Mouse (Mus musculus) ES-E14 (cell line): ENCODE results near the gene Wdr73. TPM values are rescaled to one million over a fixed set of nuclear protein-coding genes. Genes with fewer than 3 reads are reported as not detected.
A peak's percentile ranks its signal among the peaks of the same experiment; 100 is the strongest.

Experiments used
- DNase-seq: peaks from one replicate; pipeline ENCODE4 v3.0.0-alpha.2; 2013; ENCODE audit warnings: low read depth, low spot score
- H3K27ac ChIP-seq: 2 replicates; pipeline ENCODE4 v1.5.1; 2012; ENCODE audit warnings: low read depth, mild to moderate bottlenecking, low read length, moderate library complexity, mixed read lengths; ENCODE audit not compliant: poor library complexity, insufficient read depth, severe bottlenecking
- H3K36me3 ChIP-seq: 2 replicates; pipeline ENCODE4 v1.6.1; 2012; ENCODE audit warnings: mild to moderate bottlenecking, low read length, moderate library complexity, mixed read lengths; ENCODE audit not compliant: control insufficient read depth, poor library complexity, insufficient read depth, severe bottlenecking
- H3K4me1 ChIP-seq, 2 experiments: fragments of 150-350 bp in 1 of 2; sonication (generic) in 1 of 2; 2 replicates each; pipeline ENCODE4 v1.6.1; 2012; ENCODE audit warnings: low read length in 2 of 2, mild to moderate bottlenecking in 1 of 2, mixed read lengths in 1 of 2; ENCODE audit not compliant: control insufficient read depth in 2 of 2, insufficient read depth in 2 of 2, poor library complexity in 1 of 2
- H3K4me3 ChIP-seq, 2 experiments: fragments of 150-350 bp in 1 of 2; sonication (generic) in 1 of 2; 2 replicates each; pipeline ENCODE4 v1.5.1; 2012; ENCODE audit warnings: low read length in 2 of 2, low read depth in 1 of 2, mild to moderate bottlenecking in 1 of 2, mixed read lengths in 1 of 2; ENCODE audit not compliant: insufficient read depth in 1 of 2, poor library complexity in 1 of 2, severe bottlenecking in 1 of 2
- H3K9ac ChIP-seq: 2 replicates; pipeline ENCODE4 v1.6.1; 2012; ENCODE audit warnings: low read depth, mild to moderate bottlenecking, low read length, mixed read lengths; ENCODE audit not compliant: poor library complexity, insufficient read depth, severe bottlenecking
- H3K9me3 ChIP-seq: fragments of 150-350 bp; sonication (generic); 2 replicates; pipeline ENCODE4 v1.6.1; 2012; ENCODE audit warnings: low read depth, mild to moderate bottlenecking, low read length; ENCODE audit not compliant: control insufficient read depth, insufficient read depth
- CHD2 ChIP-seq: IDR thresholded peaks from 2 replicates; pipeline ENCODE4 v1.6.1; 2014; ENCODE audit warnings: mild to moderate bottlenecking, low read depth, low read length, inconsistent platforms
- HCFC1 ChIP-seq: IDR thresholded peaks from 2 replicates; pipeline ENCODE4 v1.6.1; 2012; ENCODE audit warnings: low read length, inconsistent platforms, borderline replicate concordance; ENCODE audit not compliant: insufficient read depth
- MAFK ChIP-seq: IDR thresholded peaks from 2 replicates; pipeline ENCODE4 v1.6.1; 2014; ENCODE audit warnings: mild to moderate bottlenecking, low read depth, low read length, inconsistent platforms; ENCODE audit not compliant: insufficient read depth
- ZC3H11A ChIP-seq: IDR thresholded peaks from 2 replicates; pipeline ENCODE4 v1.6.1; 2012; ENCODE audit warnings: low read depth, mild to moderate bottlenecking, inconsistent platforms, low read length, borderline replicate concordance
- ZNF384 ChIP-seq: IDR thresholded peaks from 2 replicates; pipeline ENCODE4 v1.6.1; 2012; ENCODE audit warnings: low read depth, low read length, inconsistent platforms
- in situ Hi-C, 2 experiments: fragments of 600-800 bp; cut with MboI; formaldehyde crosslinking; loops; one replicate each; pipeline ENCODE4 v1.15.1; 2025; ENCODE audit warnings: low sequenced_read_pairs in 2 of 2, inconsistent platforms in 1 of 2; ENCODE audit not compliant: unreplicated experiment in 2 of 2
- total RNA-seq: library from RNA; depleted of rRNA; stranded (reverse); fragments of 300-350 nt; gene quantifications from 2 replicates; pipeline ENCODE4 v1.2.3, GENCODE M21; 2012

Wdr73 gene
- total RNA-seq, 1 experiment: 38.2 TPM

DNA sequence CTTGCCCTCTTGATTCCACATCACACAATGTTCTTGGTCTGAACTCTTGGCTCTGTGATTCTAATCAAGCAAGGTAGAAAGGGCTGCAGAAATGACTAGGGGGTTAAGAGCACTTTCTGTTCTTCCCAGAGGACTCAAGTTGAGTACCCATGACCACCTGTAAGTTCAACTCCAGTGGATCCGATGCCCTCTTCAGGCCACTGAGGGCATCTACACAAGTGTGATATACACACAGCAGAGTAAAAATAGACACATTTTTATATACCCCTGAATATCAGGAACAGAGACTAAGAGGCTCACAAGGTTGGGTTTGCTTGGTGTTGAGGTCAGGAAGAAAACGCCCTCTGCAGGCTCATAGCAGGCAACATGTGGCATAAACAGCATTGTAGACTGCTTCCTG is 27.4 kb downstream of the Wdr73 start:
- in situ Hi-C loops: no loop called here
- Histone ChIP-seq H3K4me3 (no peak overlapping the region), H3K4me1 (peaks cover 0 to 2% of the 10 kb centered on the region in 2 experiments; a peak in 2 of 4 replicates), H3K36me3 (no peaks in the 10 kb centered on the region), H3K27ac (no peak overlapping the region), H3K9ac (no peak overlapping the region), H3K9me3 (no peaks in the 10 kb centered on the region)
- 0 out of 2 replicates have a peak, but pooled peaks have one; percentile 12 for TF ChIP-seq ZC3H11A
- TF ChIP-seq CHD2: no peak
- no peak for DNase-seq

DNA sequence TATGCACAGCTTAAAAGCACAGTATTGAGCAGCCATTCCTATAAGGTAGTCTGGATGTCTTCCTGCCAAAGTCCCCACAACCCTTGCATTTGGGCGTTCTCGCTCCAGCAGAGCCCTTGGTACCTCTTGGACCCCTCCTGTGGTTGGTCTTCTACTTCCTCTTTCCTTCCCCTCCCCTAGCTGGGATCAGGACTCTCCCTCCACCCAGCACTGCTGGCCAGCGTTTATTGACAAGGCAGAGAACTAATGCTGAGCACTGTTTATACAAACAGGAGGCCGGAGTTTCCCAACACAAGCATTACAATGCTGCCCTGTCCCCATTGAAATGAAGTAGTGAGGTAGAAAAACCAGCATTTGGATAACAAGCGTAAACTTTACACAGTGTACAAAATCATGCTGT is 28.0 kb downstream of the Wdr73 start:
- no peaks in the 10 kb centered on the region for H3K36me3 ChIP-seq

DNA sequence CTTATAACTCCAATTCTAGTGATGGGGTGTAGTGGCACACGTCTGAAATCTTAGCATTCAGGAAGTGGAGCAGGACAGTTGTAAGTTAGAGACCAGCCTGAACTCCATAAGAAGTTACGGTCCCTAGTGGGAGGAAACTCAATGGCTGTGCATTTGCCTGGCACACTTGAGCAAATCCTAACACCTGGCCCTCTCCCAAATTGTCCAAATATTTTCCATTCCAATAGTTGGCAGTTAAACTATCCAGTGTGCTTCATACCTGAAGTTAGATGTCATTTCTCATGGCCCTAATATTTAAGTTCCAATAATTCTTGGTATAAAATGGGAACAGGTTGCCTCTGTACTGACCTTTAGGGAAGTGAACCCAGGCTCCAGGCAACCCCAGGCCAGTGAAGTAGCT is 32.4 kb downstream of the Wdr73 start:
- TF ChIP-seq CHD2: no peak
- TF ChIP-seq ZNF384: no peak
- no peak for TF ChIP-seq HCFC1
- TF ChIP-seq MAFK: no peak
- no peak for TF ChIP-seq ZC3H11A
- Histone ChIP-seq H3K4me1 (peaks cover 0 to 4% of the 10 kb centered on the region in 2 experiments; a peak in 2 of 4 replicates), H3K36me3 (no peaks in the 10 kb centered on the region), H3K9ac (no peak overlapping the region), H3K4me3 (no peak overlapping the region), H3K9me3 (no peaks in the 10 kb centered on the region), H3K27ac (no peak overlapping the region)
- in situ Hi-C loops: no loop called here
- DNase-seq: no peak

More for the DNA sequence above, 28.0 kb downstream of the Wdr73 start:
- TF ChIP-seq HCFC1 (no peak), CHD2 (no peak), ZNF384 (no peak), MAFK (no peak), ZC3H11A (no peak)
- no peak for DNase-seq
- Histone ChIP-seq H3K9ac (no peak overlapping the region), H3K4me3 (no peak overlapping the region), H3K4me1 (peaks cover 0 to 2% of the 10 kb centered on the region in 2 experiments; a peak in 2 of 4 replicates), H3K9me3 (no peaks in the 10 kb centered on the region), H3K27ac (no peak overlapping the region)
- in situ Hi-C loops: no loop called here

DNA sequence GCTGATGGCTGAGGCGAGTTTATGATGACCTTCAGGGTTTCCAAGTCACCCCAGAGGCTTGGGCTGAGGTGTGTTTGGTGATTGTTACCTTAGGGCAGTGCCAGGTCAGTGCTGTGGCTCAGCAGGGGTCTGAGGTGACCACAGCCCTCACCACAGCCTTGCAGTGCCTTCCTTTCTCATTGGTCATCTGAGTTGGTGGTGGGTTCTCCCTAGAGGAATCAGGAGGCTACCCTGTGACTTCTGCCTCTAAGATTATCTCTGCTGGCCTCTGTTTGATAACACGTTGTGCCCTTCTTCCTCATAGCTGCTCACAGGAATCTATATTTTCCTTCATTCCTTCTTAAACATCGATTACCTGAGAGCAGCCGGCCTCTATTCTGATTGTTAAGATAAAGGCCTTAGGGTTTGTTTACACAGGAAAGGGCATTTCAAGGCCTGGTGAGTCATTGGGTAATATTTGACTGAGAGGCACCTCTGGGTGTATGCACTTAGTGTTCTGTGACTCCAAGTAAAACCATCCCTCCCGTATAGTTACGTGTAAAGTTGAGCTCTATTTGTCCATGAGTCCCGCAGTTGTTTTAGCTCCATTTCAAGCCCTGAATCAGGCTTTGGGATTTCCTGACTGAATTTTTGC is 34.4 kb downstream of the Wdr73 start:
- Histone ChIP-seq H3K4me1 (peaks cover 0 to 4% of the 10 kb centered on the region in 2 experiments; a peak in 1 of 4 replicates), H3K9ac (no peak overlapping the region), H3K4me3 (no peak overlapping the region), H3K36me3 (no peaks in the 10 kb centered on the region), H3K9me3 (no peaks in the 10 kb centered on the region), H3K27ac (no peak overlapping the region)
- no peak for DNase-seq
- in situ Hi-C loops: no loop called here
- no peak for TF ChIP-seq CHD2
- TF ChIP-seq MAFK: no peak
- TF ChIP-seq HCFC1: no peak
- TF ChIP-seq ZC3H11A: no peak
- no peak for TF ChIP-seq ZNF384

DNA sequence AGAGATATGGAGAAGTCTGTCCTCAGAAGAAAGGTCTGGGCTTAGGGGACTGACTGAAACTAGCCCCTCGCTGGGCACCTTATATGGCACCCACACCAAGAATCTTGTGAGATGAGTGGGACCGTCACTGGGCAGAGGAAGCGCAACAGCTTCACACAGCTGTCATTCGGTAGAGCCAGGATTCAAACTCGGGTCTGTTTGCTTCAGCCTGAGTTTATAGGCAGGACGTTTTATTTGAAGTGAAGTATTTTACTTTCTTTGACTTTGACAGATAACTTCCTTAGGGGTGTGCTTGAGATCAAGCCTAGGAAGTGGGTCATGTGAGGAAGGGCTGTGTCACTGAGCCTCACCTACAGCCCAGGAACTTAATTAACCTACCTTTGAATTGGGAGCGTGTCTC is 35.5 kb downstream of the Wdr73 start:
- Histone ChIP-seq H3K9ac (no peak overlapping the region), H3K36me3 (no peaks in the 10 kb centered on the region), H3K9me3 (no peaks in the 10 kb centered on the region), H3K4me1 (peaks cover 0 to 4% of the 10 kb centered on the region in 2 experiments; a peak in 1 of 4 replicates), H3K4me3 (no peak overlapping the region), H3K27ac (no peak overlapping the region)
- TF ChIP-seq HCFC1 (no peak), ZNF384 (no peak), CHD2 (no peak)
- DNase-seq: no peak
- in situ Hi-C loops: no loop called here
